Mouse (Mus musculus): ENCODE results near the gene 2310009B15Rik. TPM values are rescaled to one million over a fixed set of nuclear protein-coding genes. Genes with fewer than 3 reads are reported as not detected.
A peak's percentile ranks its signal among the peaks of the same experiment; 100 is the strongest.

2310009B15Rik gene
- polyA plus RNA-seq, 1 experiment from 2014 or later: 65.0 TPM

- Histone ChIP-seq H3K27me3 (no peaks in the 10 kb centered on the region), H3K9me3 (no peaks in the 10 kb centered on the region), H3K4me2 (no peak overlapping the region), H3K9ac (replicated peaks) (no peak overlapping the region), H3K4me1 (replicated peaks) (no peaks in the 10 kb centered on the region), H3K36me3 (peaks cover 2% of the 10 kb centered on the region; the same call in 1 of the 2 replicates), H3K27ac (no peak overlapping the region), H3K4me3 (replicated peaks) (no peak overlapping the region)
- WGBS: 100% methylated on average over 1 of the region's 1 CpGs
- ATAC-seq (ENCODE audit: insufficient number of reproducible peaks, insufficient read depth, low FRiP score, low TSS enrichment, low read depth): peak; percentile 77
Observed at GRCm38 (mm10) chr1:138822985-138823322, 33.7 kb downstream of the 2310009B15Rik start.

GRCm38 (mm10) chr1:138822255-138822984, 34.2 kb downstream of the 2310009B15Rik start:
- H3K4me1 ChIP-seq (replicated peaks): no peaks in the 10 kb centered on the region
- no peaks in the 10 kb centered on the region for H3K27me3 ChIP-seq
- ATAC-seq (ENCODE audit: insufficient number of reproducible peaks, insufficient read depth, low FRiP score, low TSS enrichment, low read depth): peak; percentile 10; the same call in 1 of the 2 replicates
- no peak overlapping the region for H3K9ac ChIP-seq (replicated peaks)
- no peaks in the 10 kb centered on the region for H3K9me3 ChIP-seq
- 91% methylated on average over 7 of the region's 7 CpGs for WGBS
- H3K36me3 ChIP-seq: no peaks in the 10 kb centered on the region; the same call in 1 of the 2 replicates
- no peak overlapping the region for H3K27ac ChIP-seq
- no peak overlapping the region for H3K4me3 ChIP-seq (replicated peaks)
- no peak overlapping the region for H3K4me2 ChIP-seq

Other genes starting within 250 kb of the 2310009B15Rik start
- gene Nek7, start 236.7 kb downstream of the 2310009B15Rik start, polyA plus RNA-seq (2016; fragmentation: Nextera tagmentation; extraction: Ambion mirVana): 47.2 TPM in 2 replicates
- 103 and 104 TPM in 2 replicates for gene Lhx9, start 8.3 kb downstream of the 2310009B15Rik start, polyA plus RNA-seq (2016; fragmentation: Nextera tagmentation; extraction: Ambion mirVana)
- gene Dennd1b, start 106.6 kb upstream of the 2310009B15Rik start, polyA plus RNA-seq (2016; fragmentation: Nextera tagmentation; extraction: Ambion mirVana): 9.0 and 12.3 TPM in 2 replicates